Mouse (Mus musculus) c-Kit-negative CD71-positive TER-119-positive erythroid progenitor cells, embryonic 14.5 days (primary cell): ENCODE measurements around the gene Lama5.
"Not testable (repeated sequence)": the region's sequence is repeated elsewhere in the genome, so short reads cannot be mapped to it uniquely, and the experiment has no call there.

Experiments used
- DNase-seq: peaks from one replicate; pipeline ENCODE4 v3.0.0-alpha.2; 2013; ENCODE audit warnings: low read depth, low spot score

The Lama5 gene

GRCm38 (mm10) chr2:180198782-180199181 is 26.9 kb downstream of the Lama5 start:
- no peak for DNase-seq

- no peak for DNase-seq
Observed at GRCm38 (mm10) chr2:180197323-180198037, 28.2 kb downstream of the Lama5 start.

- no peak for DNase-seq
Observed at GRCm38 (mm10) chr2:180196610-180197322, 28.9 kb downstream of the Lama5 start.

GRCm38 (mm10) chr2:180187362-180187761 is 38.3 kb downstream of the Lama5 start:
- no peak for DNase-seq

- DNase-seq = no peak
Observed at GRCm38 (mm10) chr2:180185686-180186085, 40.0 kb downstream of the Lama5 start.

- no peak for DNase-seq
Observed at GRCm38 (mm10) chr2:180184752-180185109, 40.9 kb downstream of the Lama5 start.

- no peak for DNase-seq
Observed at GRCm38 (mm10) chr2:180184011-180184751, 41.5 kb downstream of the Lama5 start.

GRCm38 (mm10) chr2:180181542-180181941 is 44.1 kb downstream of the Lama5 start:
- no peak for DNase-seq

GRCm38 (mm10) chr2:180175725-180176124 is 49.9 kb downstream of the Lama5 start:
- no peak for DNase-seq

- DNase-seq = no peak
Observed at GRCm38 (mm10) chr2:180174121-180174520, 51.5 kb downstream of the Lama5 start.

- not testable (repeated sequence) for DNase-seq
Observed at GRCm38 (mm10) chr2:180173711-180174110, 51.9 kb downstream of the Lama5 start.

- DNase-seq = no peak
Observed at GRCm38 (mm10) chr2:180173163-180173562, 52.5 kb downstream of the Lama5 start.

GRCm38 (mm10) chr2:180172152-180172551 is 53.5 kb downstream of the Lama5 start:
- peak; percentile 12 for DNase-seq

- no peak for DNase-seq
Observed at GRCm38 (mm10) chr2:180171522-180172070, 54.1 kb downstream of the Lama5 start.

- DNase-seq = peak; percentile 93
Observed at GRCm38 (mm10) chr2:180170806-180171521, 54.7 kb downstream of the Lama5 start, which contains the start of gene Adrm1. Gene Adrm1, plus strand, starts transcription at chr2:180171485.

- DNase-seq = no peak
Observed at GRCm38 (mm10) chr2:180170151-180170805, 55.4 kb downstream of the Lama5 start.

- no peak for DNase-seq
Observed at GRCm38 (mm10) chr2:180166869-180167268, 58.8 kb downstream of the Lama5 start.

GRCm38 (mm10) chr2:180165855-180166254 is 59.8 kb downstream of the Lama5 start:
- DNase-seq = no peak

- no peak for DNase-seq
Observed at GRCm38 (mm10) chr2:180158627-180159026, 67.0 kb downstream of the Lama5 start.

GRCm38 (mm10) chr2:180154796-180155195 is 70.9 kb downstream of the Lama5 start:
- DNase-seq = no peak

- DNase-seq = no peak
Observed at GRCm38 (mm10) chr2:180148551-180148950, 77.1 kb downstream of the Lama5 start.
